Mouse (Mus musculus) CD8-positive naive resting alpha-beta T cell, adult 2 months (primary cell): Measurements from ENCODE around the gene Haus5.

ENCODE experiments used
- DNase-seq, 2 experiments: peaks; one replicate each; pipeline ENCODE4 v3.0.0; 2022; ENCODE audit warnings: low read depth in 2 of 2, low spot score in 2 of 2

The Haus5 gene

GRCm38 (mm10) chr7:30626647-30627046 is 38.1 kb downstream of the Haus5 start:
- DNase-seq: no peak

GRCm38 (mm10) chr7:30625530-30626384 is 39.0 kb downstream of the Haus5 start, which contains the start of gene Cox6b1:
Gene Cox6b1, minus strand, starts transcription at chr7:30626151.
- DNase-seq: peak; percentile 74 to 76

- DNase-seq: peak in 1 of 2 experiments; percentile 32
Observed at GRCm38 (mm10) chr7:30619202-30619601, 45.6 kb downstream of the Haus5 start.

- no peak for DNase-seq
Observed at GRCm38 (mm10) chr7:30618658-30619057, 46.1 kb downstream of the Haus5 start.

- no peak for DNase-seq
Observed at GRCm38 (mm10) chr7:30615049-30615760, 49.6 kb downstream of the Haus5 start.

- DNase-seq: no peak
Observed at GRCm38 (mm10) chr7:30614454-30614853, 50.3 kb downstream of the Haus5 start.

GRCm38 (mm10) chr7:30613529-30614112 is 51.2 kb downstream of the Haus5 start:
- DNase-seq: peak; percentile 36 to 53

GRCm38 (mm10) chr7:30612654-30613402 is 52.0 kb downstream of the Haus5 start, which contains the start of gene Upk1a:
Gene Upk1a, minus strand, starts transcription at chr7:30612847.
- no peak for DNase-seq

GRCm38 (mm10) chr7:30610043-30610442 is 54.8 kb downstream of the Haus5 start:
- DNase-seq: no peak

GRCm38 (mm10) chr7:30608476-30608875 is 56.3 kb downstream of the Haus5 start:
- DNase-seq: no peak

- DNase-seq: peak; percentile 48 to 67
Observed at GRCm38 (mm10) chr7:30607706-30608309, 57.0 kb downstream of the Haus5 start.

GRCm38 (mm10) chr7:30604944-30605343 is 59.9 kb downstream of the Haus5 start:
- no peak for DNase-seq

- no peak for DNase-seq
Observed at GRCm38 (mm10) chr7:30604424-30604823, 60.4 kb downstream of the Haus5 start.
